Mouse (Mus musculus) neural tube, embryonic 11.5 days (tissue): ENCODE results near the gene AL607142.1. TPM values are rescaled to one million over a fixed set of nuclear protein-coding genes. Genes with fewer than 3 reads are reported as not detected.
A peak's percentile ranks its signal among the peaks of the same experiment; 100 is the strongest.

ENCODE experiments used
- ATAC-seq: fragments of 200-750 bp; cut with Nextera tagmentation; 2 replicates; pipeline ENCODE4 v1.8.0; 2017; ENCODE audit warnings: moderate number of reproducible peaks, mild to moderate bottlenecking, moderate TSS enrichment, moderate library complexity; ENCODE audit not compliant: insufficient read depth, low FRiP score, low TSS enrichment
- DNase-seq: peaks from one replicate; pipeline ENCODE4 v3.0.0-alpha.2; 2015; ENCODE audit warnings: low spot score
- H3K27ac ChIP-seq: fragments of 300-500 bp; sonication (generic); 2 replicates; pipeline ENCODE4 v1.5.1; 2014; ENCODE audit warnings: low read depth, mild to moderate bottlenecking, low read length
- H3K27me3 ChIP-seq: fragments of 300-500 bp; sonication (generic); 2 replicates; pipeline ENCODE4 v1.6.1; 2014; ENCODE audit warnings: mild to moderate bottlenecking, low read length, mixed read lengths; ENCODE audit not compliant: control insufficient read depth, insufficient read depth
- H3K36me3 ChIP-seq: fragments of 300-500 bp; sonication (generic); 2 replicates; pipeline ENCODE4 v1.6.1; 2014; ENCODE audit warnings: mild to moderate bottlenecking, low read length, moderate library complexity, mixed read lengths; ENCODE audit not compliant: control insufficient read depth, insufficient read depth
- H3K4me1 ChIP-seq: fragments of 300-500 bp; sonication (generic); 2 replicates; pipeline ENCODE4 v1.6.1; 2014; ENCODE audit warnings: low read length, mixed read lengths; ENCODE audit not compliant: control insufficient read depth, insufficient read depth
- H3K4me2 ChIP-seq: fragments of 300-500 bp; sonication (generic); 2 replicates; pipeline ENCODE4 v1.6.1; 2014; ENCODE audit warnings: low read depth, mild to moderate bottlenecking, moderate library complexity
- H3K4me3 ChIP-seq: fragments of 300-500 bp; sonication (generic); 2 replicates; pipeline ENCODE4 v1.5.1; 2014; ENCODE audit warnings: low read depth, low read length
- H3K9ac ChIP-seq: fragments of 300-500 bp; sonication (generic); 2 replicates; pipeline ENCODE4 v1.6.1; 2014; ENCODE audit warnings: mild to moderate bottlenecking, low read length
- H3K9me3 ChIP-seq: fragments of 300-500 bp; sonication (generic); 2 replicates; pipeline ENCODE4 v1.6.1; 2016; ENCODE audit warnings: low read length; ENCODE audit not compliant: control insufficient read depth
- WGBS: fragments of 180-500 bp; shearing (Covaris S2); extraction: QIAGEN DNeasy Blood & Tissue Kit; methylation state at CpG from one replicate; pipeline ENCODE4 v1.1.7; 2014; 5-methylcytosine and 5-hydroxymethylcytosine counted together
- polyA plus RNA-seq: library from polyadenylated mRNA; unstranded; fragments of >200 nt; fragmentation: Nextera tagmentation; extraction: Ambion mirVana; gene quantifications from 2 replicates; pipeline ENCODE4 v1.2.1, GENCODE M21; 2014

Gene AL607142.1
- not detected in 2 replicates for polyA plus RNA-seq

DNA sequence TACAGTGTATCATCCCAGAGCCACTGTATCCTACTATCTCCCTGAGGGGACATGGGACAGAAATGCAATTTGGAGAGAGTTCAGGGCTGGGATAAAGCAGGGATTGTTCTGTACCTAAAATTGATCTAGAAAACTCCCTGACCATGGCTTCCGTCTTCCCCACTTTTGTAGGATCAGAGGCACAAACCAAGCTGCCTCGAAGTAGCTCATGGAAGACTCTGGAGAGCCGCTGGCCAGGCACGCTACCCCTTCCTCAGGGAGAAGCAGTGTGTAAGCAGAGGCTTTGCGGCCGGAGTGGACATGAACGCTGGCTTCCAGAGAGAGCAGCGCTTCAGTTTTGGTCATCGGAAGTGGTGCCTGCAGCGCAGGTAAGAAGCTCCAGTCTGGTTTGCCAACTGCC lies at the start of gene AL607142.1:
Gene AL607142.1, plus strand, starts transcription at position 301 of the 400 bp plus-strand sequence.
- Histone ChIP-seq H3K27me3 (no peaks in the 10 kb centered on the region), H3K4me3 (no peak within 1 kb of the TSS), H3K9ac (no peak within 1 kb of the TSS), H3K27ac (no peak within 1 kb of the TSS), H3K36me3 (no peaks in the 10 kb centered on the region), H3K9me3 (no peaks in the 10 kb centered on the region), H3K4me1 (no peaks in the 10 kb centered on the region), H3K4me2 (no peak within 1 kb of the TSS)
- 94% methylated on average over 10 of the region's 10 CpGs for WGBS
- no peak for ATAC-seq
- DNase-seq = no peak

GRCm38 (mm10) chr4:120018426-120018825 lies 46.4 kb upstream of the AL607142.1 start:
- Histone ChIP-seq H3K27me3 (no peaks in the 10 kb centered on the region), H3K36me3 (no peaks in the 10 kb centered on the region), H3K9me3 (no peaks in the 10 kb centered on the region), H3K27ac (no peak overlapping the region), H3K4me3 (no peak overlapping the region), H3K4me2 (no peak overlapping the region), H3K4me1 (no peaks in the 10 kb centered on the region), H3K9ac (no peak overlapping the region)
- DNase-seq = no peak
- no peak for ATAC-seq
- WGBS = 91% methylated on average over 5 of the region's 5 CpGs

DNA sequence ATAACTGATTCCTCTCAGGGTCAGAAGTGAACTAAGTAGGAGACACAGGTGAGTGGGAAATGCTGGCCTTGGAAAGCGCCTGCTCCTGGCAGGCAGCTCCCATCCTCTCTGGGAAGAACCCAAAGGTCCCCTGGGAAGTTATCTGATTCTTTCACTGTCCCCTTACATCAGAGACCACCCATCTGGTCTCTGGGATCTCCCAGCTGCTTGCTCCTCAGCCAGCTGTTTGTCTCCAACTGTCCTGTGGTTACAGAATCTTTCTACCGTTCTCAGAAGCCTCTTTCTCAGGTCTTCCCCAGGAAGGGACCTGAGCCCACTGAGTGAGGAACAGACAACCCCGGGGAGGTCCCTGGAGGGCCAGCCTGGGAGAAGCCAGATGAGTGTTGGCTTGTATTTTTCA lies 42.4 kb upstream of the AL607142.1 start:
- WGBS = 67% methylated on average over 3 of the region's 3 CpGs
- H3K27me3 ChIP-seq = no peaks in the 10 kb centered on the region

GRCm38 (mm10) chr4:120023221-120023840 lies 41.5 kb upstream of the AL607142.1 start:
- WGBS = 92% methylated on average over 4 of the region's 4 CpGs
- Histone ChIP-seq H3K27ac (no peak overlapping the region), H3K36me3 (no peaks in the 10 kb centered on the region)

More for the DNA sequence above, 42.4 kb upstream of the AL607142.1 start:
- DNase-seq (no peak), ATAC-seq (no peak)
- Histone ChIP-seq H3K9me3 (no peaks in the 10 kb centered on the region), H3K36me3 (no peaks in the 10 kb centered on the region), H3K27ac (no peak overlapping the region), H3K4me3 (no peak overlapping the region), H3K4me2 (no peak overlapping the region), H3K9ac (no peak overlapping the region), H3K4me1 (0 out of 2 replicates have a peak, but pooled peaks cover 2% of the 10 kb centered on the region)

GRCm38 (mm10) chr4:120024071-120024470 lies 40.7 kb upstream of the AL607142.1 start:
- 54% methylated on average over 10 of the region's 10 CpGs for whole genome bisulfite sequencing
- Histone ChIP-seq H3K27ac (no peak overlapping the region), H3K9me3 (no peaks in the 10 kb centered on the region), H3K4me3 (no peak overlapping the region), H3K9ac (no peak overlapping the region), H3K4me2 (no peak overlapping the region), H3K36me3 (no peaks in the 10 kb centered on the region), H3K27me3 (no peaks in the 10 kb centered on the region), H3K4me1 (0 out of 2 replicates have a peak, but pooled peaks cover 2% of the 10 kb centered on the region)
- no peak for ATAC-seq
- no peak for DNase-seq

More at GRCm38 (mm10) chr4:120023221-120023840, 41.5 kb upstream of the AL607142.1 start:
- no peak overlapping the region for H3K4me3 ChIP-seq
- H3K9ac ChIP-seq = no peak overlapping the region
- H3K4me2 ChIP-seq = no peak overlapping the region
- H3K4me1 ChIP-seq = 0 out of 2 replicates have a peak, but pooled peaks cover 2% of the 10 kb centered on the region
- DNase-seq (no peak), ATAC-seq (no peak)
- no peaks in the 10 kb centered on the region for H3K27me3 ChIP-seq
- H3K9me3 ChIP-seq = no peaks in the 10 kb centered on the region

DNA sequence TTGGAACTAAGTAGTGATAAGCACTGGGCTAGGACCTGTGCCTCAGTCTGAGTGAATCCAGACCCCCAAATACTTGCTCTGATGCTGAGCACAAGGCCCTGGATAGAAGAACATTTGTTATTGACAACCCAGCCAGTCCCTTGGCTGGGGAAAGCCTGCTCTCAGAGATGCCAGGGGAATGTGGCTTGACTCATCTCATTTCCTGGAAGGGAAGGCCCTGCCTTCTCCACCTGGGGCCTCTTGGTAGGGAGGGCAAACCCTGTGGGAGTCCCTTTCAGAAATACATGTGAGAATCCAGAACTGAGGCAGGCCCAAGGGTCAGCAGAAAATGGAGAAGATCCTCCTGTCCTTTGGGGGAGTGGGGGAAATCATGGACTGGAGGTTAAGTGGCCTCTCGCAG lies 37.1 kb upstream of the AL607142.1 start:
- H3K9ac ChIP-seq = no peak overlapping the region
- H3K4me2 ChIP-seq = no peak overlapping the region
- DNase-seq (no peak), ATAC-seq (no peak)
- H3K27me3 ChIP-seq = peaks cover 16% of the 10 kb centered on the region
- 0 out of 2 replicates have a peak, but pooled peaks cover 2% of the 10 kb centered on the region for H3K4me1 ChIP-seq
- H3K36me3 ChIP-seq = no peaks in the 10 kb centered on the region
- 79% methylated on average over 1 of the region's 1 CpGs for WGBS
- H3K27ac ChIP-seq = no peak overlapping the region
- no peaks in the 10 kb centered on the region for H3K9me3 ChIP-seq
- H3K4me3 ChIP-seq = no peak overlapping the region

- Histone ChIP-seq H3K27ac (no peak overlapping the region), H3K9ac (no peak overlapping the region), H3K27me3 (peaks cover 36% of the 10 kb centered on the region), H3K4me2 (no peak overlapping the region), H3K4me1 (no peaks in the 10 kb centered on the region), H3K4me3 (no peak overlapping the region), H3K36me3 (no peaks in the 10 kb centered on the region), H3K9me3 (no peaks in the 10 kb centered on the region)
- WGBS = 80% methylated on average over 1 of the region's 1 CpGs
- ATAC-seq (no peak), DNase-seq (no peak)
Observed at GRCm38 (mm10) chr4:120029937-120030336, 34.9 kb upstream of the AL607142.1 start.

- Histone ChIP-seq H3K9me3 (no peaks in the 10 kb centered on the region), H3K4me1 (no peaks in the 10 kb centered on the region), H3K4me3 (peak overlapping the region; percentile 49), H3K27me3 (peaks cover 38% of the 10 kb centered on the region), H3K9ac (peak overlapping the region; percentile 45), H3K4me2 (peak overlapping the region; percentile 90), H3K36me3 (no peaks in the 10 kb centered on the region), H3K27ac (no peak overlapping the region)
- DNase-seq (peak; percentile 53), ATAC-seq (peak; percentile 55)
- WGBS = under 1% methylated on average over 69 of the region's 70 CpGs
Observed at GRCm38 (mm10) chr4:120032320-120032983, 32.3 kb upstream of the AL607142.1 start.

GRCm38 (mm10) chr4:120032984-120033355 lies 31.8 kb upstream of the AL607142.1 start:
- peak overlapping the region; percentile 90 for H3K4me2 ChIP-seq
- no peaks in the 10 kb centered on the region for H3K4me1 ChIP-seq
- H3K9ac ChIP-seq = peak overlapping the region; percentile 45
- DNase-seq (peak; percentile 41), ATAC-seq (0 out of 2 replicates have a peak, but pooled peaks have one; percentile 28)
- under 1% methylated on average over 32 of the region's 38 CpGs for WGBS
- H3K36me3 ChIP-seq = no peaks in the 10 kb centered on the region
- no peaks in the 10 kb centered on the region for H3K9me3 ChIP-seq
- H3K27me3 ChIP-seq = peaks cover 38% of the 10 kb centered on the region
- H3K4me3 ChIP-seq = peak overlapping the region; percentile 49
- no peak overlapping the region for H3K27ac ChIP-seq
